Mouse (Mus musculus) G1E-ER4 (cell line): ENCODE results near the gene 1110017D15Rik. TPM values are rescaled to one million over a fixed set of nuclear protein-coding genes. Genes with fewer than 3 reads are reported as not detected.

ENCODE experiments used
- GATA1 ChIP-seq: IDR thresholded peaks from one replicate; pipeline ENCODE4 v1.8.0; 2012; ENCODE audit warnings: low read length, inconsistent platforms
- polyA plus RNA-seq: library from polyadenylated mRNA; stranded (reverse); fragments of >175 nt; gene quantifications from 2 replicates; pipeline ENCODE4 v1.2.3, GENCODE M21; 2012

1110017D15Rik gene
- polyA plus RNA-seq, 1 experiment = not detected

DNA sequence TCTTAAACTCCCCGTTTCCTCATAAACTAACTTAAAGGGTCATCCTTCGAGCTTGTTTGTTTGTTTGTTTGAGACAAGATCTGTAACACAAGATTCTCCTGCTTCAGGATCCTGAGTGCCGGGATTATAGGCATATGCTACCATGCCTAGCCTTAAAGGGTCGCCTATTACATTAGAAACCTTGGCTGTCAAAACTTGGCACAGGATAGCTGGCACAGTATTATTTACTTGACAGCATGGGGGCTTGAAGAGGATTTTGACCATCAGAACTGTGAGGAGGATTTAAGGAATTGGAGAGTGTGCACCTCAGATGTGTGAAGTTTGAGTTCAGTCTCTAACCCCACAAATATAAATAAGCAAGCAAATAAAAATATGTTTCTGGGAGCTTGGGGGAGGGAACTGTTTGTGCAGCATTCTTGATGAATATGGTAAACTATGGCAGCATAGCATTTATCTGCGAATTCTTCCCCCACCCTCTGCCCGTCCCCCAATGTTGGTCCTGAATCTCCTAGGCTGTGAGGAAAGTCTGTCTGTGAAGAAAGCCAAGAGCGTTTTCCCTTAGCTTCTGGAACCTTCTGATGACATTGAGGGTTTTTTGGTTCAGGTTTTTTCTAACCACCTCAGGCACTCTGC lies 47.0 kb downstream of the 1110017D15Rik start:
- TF ChIP-seq GATA1 = no peak

DNA sequence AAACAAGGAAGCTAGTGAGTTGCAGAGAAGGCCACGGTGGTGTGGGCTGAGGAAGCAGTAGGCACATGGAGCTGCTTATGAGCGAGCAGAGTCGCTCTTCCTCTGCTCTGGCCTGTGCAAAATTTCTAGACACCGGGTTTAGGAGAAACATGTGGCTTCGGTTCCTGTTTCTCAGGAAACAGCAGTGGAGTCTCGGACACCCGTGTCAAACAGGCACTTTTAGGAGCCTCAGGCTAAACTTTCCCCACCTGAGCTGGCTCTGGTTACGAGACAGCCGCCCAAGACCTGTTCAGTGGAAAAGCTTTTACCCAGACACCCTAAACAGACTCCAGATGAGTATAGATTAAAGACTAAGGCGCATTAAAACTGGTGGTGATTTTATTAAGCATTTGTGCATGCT lies 47.9 kb downstream of the 1110017D15Rik start:
- TF ChIP-seq GATA1 = no peak

DNA sequence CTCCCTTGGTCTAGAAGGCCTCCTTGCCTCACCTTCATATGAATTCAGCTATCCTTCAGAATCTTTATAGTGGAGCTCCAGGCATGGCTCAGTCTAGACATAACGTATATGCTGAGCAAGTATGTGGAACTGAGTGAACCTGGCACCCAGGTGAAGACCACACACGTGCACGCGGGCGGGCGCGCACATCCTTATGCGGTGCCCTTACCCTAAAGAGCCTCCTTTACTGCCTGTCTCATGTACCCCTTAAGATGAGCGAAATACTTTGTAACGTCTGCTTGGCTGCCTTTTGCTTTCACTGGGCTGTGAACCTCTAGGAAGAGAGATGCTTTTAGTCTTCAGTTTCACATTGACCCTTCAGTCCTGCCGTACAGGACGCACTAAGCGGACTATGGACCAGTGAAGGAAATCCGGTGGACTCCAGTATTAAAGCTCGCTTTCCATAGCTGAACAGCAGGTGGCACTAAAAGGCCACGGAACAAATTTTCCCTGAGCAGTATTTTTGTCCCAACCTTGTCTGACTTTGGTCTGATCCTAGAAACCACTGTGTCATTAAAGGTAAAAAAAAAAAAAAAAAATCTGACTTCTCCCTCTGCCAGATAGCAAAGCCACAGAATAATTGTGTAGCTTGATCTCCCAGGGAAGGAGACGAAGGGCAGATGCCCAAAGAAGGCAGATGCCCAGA lies 48.6 kb downstream of the 1110017D15Rik start:
- TF ChIP-seq GATA1 = no peak

DNA sequence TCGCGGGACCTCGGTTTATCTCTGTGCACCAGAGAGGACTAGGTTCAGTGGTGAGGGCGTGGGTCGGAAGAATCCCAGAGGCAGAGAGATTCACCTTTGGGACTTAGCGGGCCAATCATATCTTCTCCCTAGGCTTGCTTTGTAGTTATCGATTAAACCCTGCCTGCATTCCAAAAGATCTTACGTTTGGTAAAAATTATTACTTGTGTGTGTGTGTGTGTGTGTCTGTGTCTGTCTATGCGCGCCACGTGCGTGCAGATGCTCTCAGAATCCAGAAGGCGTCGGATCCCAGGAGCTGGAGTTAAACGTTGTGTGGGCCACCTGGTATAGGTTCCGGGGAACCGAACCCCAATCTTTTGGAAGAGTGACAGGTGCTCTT lies 51.9 kb downstream of the 1110017D15Rik start:
- no peak for TF ChIP-seq GATA1

DNA sequence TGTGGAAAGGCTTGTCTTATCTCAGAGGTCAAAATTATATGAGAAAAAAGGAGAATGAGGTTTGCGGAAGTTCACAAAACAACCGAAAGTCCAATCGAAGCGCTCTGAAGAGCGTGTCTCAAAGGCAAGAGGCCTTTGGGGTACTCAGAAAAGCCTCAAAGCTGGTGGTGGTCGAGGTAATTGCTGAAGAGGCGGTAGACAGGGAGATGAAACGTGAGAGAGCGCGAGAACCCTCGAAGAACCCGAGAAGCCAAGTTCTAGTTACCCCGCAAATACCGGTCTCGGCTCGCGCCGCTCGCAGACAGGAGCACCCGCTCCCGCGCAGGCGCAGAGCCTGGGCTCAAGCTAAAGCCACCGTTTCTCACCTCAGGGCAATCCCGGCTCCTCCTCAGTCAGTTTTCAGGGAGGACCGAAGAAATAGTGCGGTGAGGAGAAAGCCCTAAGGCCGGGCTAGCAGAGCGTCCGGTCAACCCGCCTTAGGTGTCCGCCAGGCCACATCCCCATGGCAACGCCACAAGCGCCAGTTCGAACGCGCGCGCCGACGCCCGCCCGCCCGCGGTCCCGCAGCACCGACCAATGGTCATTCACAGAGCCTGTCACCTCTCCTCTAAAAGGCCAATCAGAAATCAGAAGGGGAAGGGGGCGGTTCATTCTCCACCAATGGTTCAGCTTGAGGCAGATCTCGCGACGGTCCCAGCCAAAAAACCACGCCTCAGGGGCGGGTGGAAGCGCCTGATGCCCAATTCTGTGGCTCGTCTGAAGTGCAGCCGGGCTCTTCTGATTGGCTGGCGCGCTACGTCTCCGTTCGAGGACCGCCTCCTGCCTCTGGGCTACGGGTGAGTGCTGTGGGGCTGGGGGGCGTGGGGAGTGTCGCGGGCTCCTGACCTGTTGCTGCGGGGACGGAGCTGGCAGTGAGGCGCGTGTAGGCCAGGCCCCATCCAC lies 52.5 kb downstream of the 1110017D15Rik start, which contains the start of the genes Kif24 and Nudt2:
Gene Kif24 (minus strand): TSS at position 543 of the 942 bp plus-strand sequence.
Gene Nudt2 (plus strand): TSS at position 807 of the 942 bp plus-strand sequence.
- no peak for TF ChIP-seq GATA1

DNA sequence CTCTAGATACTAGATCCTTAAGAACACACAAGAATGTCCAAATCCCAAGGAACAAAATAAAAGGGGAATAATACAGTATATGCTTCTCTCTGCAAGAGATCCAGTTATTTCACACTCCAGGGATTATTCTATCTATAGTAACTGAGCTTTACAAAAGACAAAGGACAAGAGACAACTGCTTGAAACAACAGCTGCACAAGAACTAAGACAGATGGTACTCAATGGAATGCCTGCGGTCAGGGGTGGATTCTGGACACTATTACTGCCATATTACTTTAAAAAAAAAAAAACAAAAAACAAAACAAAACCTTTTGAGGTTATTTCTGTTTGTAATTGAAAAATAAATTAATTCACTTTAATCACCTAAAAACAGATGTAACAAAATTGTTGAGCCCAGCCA lies 56.4 kb downstream of the 1110017D15Rik start:
- no peak for TF ChIP-seq GATA1

Other genes with a start within 250 kb of the 1110017D15Rik start
- gene Ubap2, start 242.2 kb downstream of the 1110017D15Rik start, polyA plus RNA-seq = 624 and 843 TPM in 2 replicates
- 42.1 and 51.3 TPM in 2 replicates for gene Dcaf12, start 202.4 kb downstream of the 1110017D15Rik start, polyA plus RNA-seq
- gene Ubap1, start 168.3 kb downstream of the 1110017D15Rik start, polyA plus RNA-seq = 25.7 and 31.5 TPM in 2 replicates
- gene Kif24, start 52.4 kb downstream of the 1110017D15Rik start, polyA plus RNA-seq = 4.9 and 6.6 TPM in 2 replicates
- gene Nudt2, start 52.2 kb downstream of the 1110017D15Rik start, polyA plus RNA-seq = 3.5 and 16.7 TPM in 2 replicates
- gene AI464131, start 14.3 kb downstream of the 1110017D15Rik start, polyA plus RNA-seq = 0.66 and 0.68 TPM in 2 replicates
- 1.2 and 1.7 TPM in 2 replicates for gene Fam219a, start 52.2 kb upstream of the 1110017D15Rik start, polyA plus RNA-seq
- gene Dnaic1, start 52.4 kb upstream of the 1110017D15Rik start, polyA plus RNA-seq = not detected in 2 replicates
- not detected in 2 replicates for gene Enho, start 123.0 kb upstream of the 1110017D15Rik start, polyA plus RNA-seq
- 7.7 and 9.0 TPM in 2 replicates for gene Cntfr, start 179.8 kb upstream of the 1110017D15Rik start, polyA plus RNA-seq
- gene Il11ra1, start 182.7 kb upstream of the 1110017D15Rik start, polyA plus RNA-seq = 5.8 and 6.3 TPM in 2 replicates
- 94.5 and 96.6 TPM in 2 replicates for gene Rpp25l, start 196.2 kb upstream of the 1110017D15Rik start, polyA plus RNA-seq
- gene Dctn3, start 205.8 kb upstream of the 1110017D15Rik start, polyA plus RNA-seq = 154 and 221 TPM in 2 replicates
- gene Arid3c, start 213.8 kb upstream of the 1110017D15Rik start, polyA plus RNA-seq = not detected in 2 replicates
- 40.4 and 54.2 TPM in 2 replicates for gene Galt, start 237.9 kb upstream of the 1110017D15Rik start, polyA plus RNA-seq
- 39.7 and 85.4 TPM in 2 replicates for gene Sigmar1, start 238.8 kb upstream of the 1110017D15Rik start, polyA plus RNA-seq